Mouse (Mus musculus) CH12.LX (cell line): ENCODE data around the gene Ptpn11.

Source experiments
- BHLHE40 ChIP-seq: IDR thresholded peaks from 2 replicates; pipeline ENCODE4 v1.6.1; 2011; ENCODE audit warnings: mild to moderate bottlenecking, low read depth, low read length, improper control_type of control experiment
- CHD2 ChIP-seq: IDR thresholded peaks from 2 replicates; pipeline ENCODE4 v1.6.1; 2011; ENCODE audit warnings: low read length, improper control_type of control experiment
- CTCF ChIP-seq, 2 experiments: IDR thresholded peaks in 1 of 2; conservative IDR thresholded peaks in 1 of 2; 2 replicates each; pipeline ENCODE4 v1.5.1; 2011 to 2012; ENCODE audit warnings: low read depth in 2 of 2, low read length in 2 of 2, improper control_type of control experiment in 1 of 2, inconsistent platforms in 1 of 2, mild to moderate bottlenecking in 1 of 2, moderate library complexity in 1 of 2
- EP300 ChIP-seq: IDR thresholded peaks from 2 replicates; pipeline ENCODE4 v1.6.1; 2011; ENCODE audit warnings: low read length, improper control_type of control experiment
- KAT2A ChIP-seq: IDR thresholded peaks from 2 replicates; pipeline ENCODE4 v1.6.1; 2012; ENCODE audit warnings: low read length, improper control_type of control experiment, inconsistent platforms; ENCODE audit not compliant: insufficient replicate concordance
- SMC3 ChIP-seq: IDR thresholded peaks from 2 replicates; pipeline ENCODE4 v1.6.1; 2011; ENCODE audit warnings: low read depth, low read length, improper control_type of control experiment
- USF1 ChIP-seq: IDR thresholded peaks from 2 replicates; pipeline ENCODE4 v1.6.1; 2014; ENCODE audit warnings: low read depth, mild to moderate bottlenecking, inconsistent platforms, low read length, improper control_type of control experiment
- ZC3H11A ChIP-seq: IDR thresholded peaks from 2 replicates; pipeline ENCODE4 v1.6.1; 2012; ENCODE audit warnings: low read depth, mild to moderate bottlenecking, inconsistent platforms, low read length, improper control_type of control experiment

DNA sequence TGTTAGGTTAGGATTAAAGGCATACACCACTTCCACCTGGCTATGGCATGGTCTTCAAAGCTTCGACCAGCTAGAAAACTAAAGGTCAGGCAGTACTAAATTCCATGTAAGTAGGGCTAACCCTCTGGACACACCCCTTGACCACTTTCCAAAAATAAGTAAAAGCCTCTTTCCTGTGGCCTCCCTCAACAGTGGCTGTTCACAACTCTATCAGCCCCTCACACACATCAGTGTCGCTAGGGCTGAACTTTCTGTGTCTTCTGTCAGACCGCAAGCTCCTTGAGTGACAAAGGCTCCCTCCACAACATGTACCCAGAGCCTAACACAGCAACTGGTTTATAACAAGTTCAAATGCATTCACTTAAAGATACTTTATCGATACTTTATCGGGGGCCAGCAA lies 7.2 kb upstream of the Ptpn11 start:
- TF ChIP-seq EP300: no peak
- TF ChIP-seq ZC3H11A: no peak
- TF ChIP-seq USF1: no peak
- TF ChIP-seq KAT2A: no peak
- no peak for TF ChIP-seq CTCF (conservative IDR thresholded peaks at IDR 0.05 in 1 of 2, IDR thresholded peaks at IDR 0.05 in 1 of 2; ENCODE audit: low read depth in 2 of 2, low read length in 2 of 2)
- no peak for TF ChIP-seq SMC3
- no peak for TF ChIP-seq BHLHE40
- TF ChIP-seq CHD2: no peak
